Mouse (Mus musculus): Measurements from ENCODE around the gene Frmd8.
"Not testable (repeated sequence)": the region's sequence is repeated elsewhere in the genome, so short reads cannot be mapped to it uniquely, and the experiment has no call there.

DNA sequence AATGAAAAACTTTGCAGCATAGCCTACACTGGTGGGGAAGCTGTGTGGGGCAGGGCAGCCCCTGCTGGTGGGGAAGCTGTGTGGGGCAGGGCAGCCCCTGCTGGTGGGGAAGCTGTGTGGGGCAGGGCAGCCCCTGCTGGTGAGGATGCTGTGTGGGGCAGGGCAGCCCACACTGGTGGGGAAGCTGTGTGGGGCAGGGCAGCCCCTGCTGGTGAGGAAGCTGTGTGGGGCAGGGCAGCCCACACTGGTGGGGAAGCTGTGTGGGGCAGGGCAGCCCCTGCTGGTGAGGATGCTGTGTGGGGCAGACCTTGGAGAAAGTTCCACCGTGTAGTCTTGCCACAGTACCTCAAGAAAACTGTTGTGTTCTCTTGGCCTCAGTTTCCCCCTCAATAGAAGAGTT lies 61.0 kb downstream of the Frmd8 start:
- TF ChIP-seq EP300 (optimal IDR thresholded peaks at IDR 0.05) = not testable (repeated sequence)
- TF ChIP-seq CTCF (IDR thresholded peaks at IDR 0.05; ENCODE audit: low read depth) = peak; percentile 67
